Mouse (Mus musculus) liver, embryonic 14.5 days (tissue): Measurements from ENCODE around the gene Cux2.

Source experiments
- CTCF ChIP-seq: IDR thresholded peaks from 2 replicates; pipeline ENCODE4 v1.5.1; 2016; ENCODE audit warnings: antibody characterized with exemption, low read depth, control low read depth
- EP300 ChIP-seq: IDR thresholded peaks from 2 replicates; pipeline ENCODE4 v1.6.1; 2016; ENCODE audit warnings: antibody characterized with exemption, low read depth

GRCm38 (mm10) chr5:122015149-122015548, 34.8 kb downstream of the Cux2 start:
- no peak for TF ChIP-seq CTCF
- TF ChIP-seq EP300 = no peak
